Mouse (Mus musculus): Measurements from ENCODE around the gene Fmo3.

DNA sequence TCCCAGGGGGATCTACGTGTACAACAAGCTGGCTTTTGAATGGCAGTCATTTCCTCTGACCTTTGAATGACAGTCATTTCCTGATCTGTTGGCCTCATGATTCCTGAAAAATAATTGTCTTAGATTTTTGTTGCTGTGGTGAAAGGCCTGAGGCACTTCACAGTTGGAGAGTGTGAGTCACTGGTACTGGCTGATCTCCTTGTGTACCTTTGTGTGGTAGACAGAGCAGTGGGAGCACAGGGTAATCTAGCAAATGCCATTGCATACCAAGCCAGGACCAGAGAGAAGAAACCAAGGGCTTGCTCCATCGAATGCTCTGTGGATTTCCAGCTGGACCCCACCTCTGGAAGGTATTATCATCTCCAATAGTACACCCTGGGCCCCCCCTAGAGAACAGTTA is 31.2 kb downstream of the Fmo3 start:
- TF ChIP-seq POLR2A (IDR thresholded peaks at IDR 0.05; ENCODE audit: borderline replicate concordance, extremely low read depth, low read depth, low read length) (no peak), CTCF (IDR thresholded peaks at IDR 0.05; ENCODE audit: insufficient read depth, low read length) (no peak)
